Mouse (Mus musculus): ENCODE results near the gene Trem3. TPM values are rescaled to one million over a fixed set of nuclear protein-coding genes. Genes with fewer than 3 reads are reported as not detected.

Gene Trem3
- polyA plus RNA-seq, 1 experiment from 2014 or later, result not detected

- Histone ChIP-seq H3K4me1 (replicated peaks; ENCODE audit: control insufficient read depth, insufficient read depth, low read length) (no peaks in the 10 kb centered on the region), H3K9ac (ENCODE audit: low read depth, low read length) (no peak within 1 kb of the TSS), H3K4me3 (ENCODE audit: low read depth, low read length) (no peak within 1 kb of the TSS), H3K27ac (ENCODE audit: low read depth, low read length) (no peak within 1 kb of the TSS), H3K36me3 (ENCODE audit: control insufficient read depth, insufficient read depth) (no peaks in the 10 kb centered on the region), H3K27me3 (replicated peaks; ENCODE audit: control insufficient read depth, insufficient read depth, low read length) (no peaks in the 10 kb centered on the region), H3K4me2 (replicated peaks; ENCODE audit: low read depth) (no peak within 1 kb of the TSS), H3K9me3 (ENCODE audit: control insufficient read depth) (no peaks in the 10 kb centered on the region)
- no peak for TF ChIP-seq CTCF (IDR thresholded peaks at IDR 0.05; ENCODE audit: low read depth)
- no peak for ATAC-seq
- WGBS, result 72% methylated on average over 6 of the region's 6 CpGs
These were observed 15.1 kb upstream of the Trem3 start, which contains the start of gene Trem1 for GRCm38 (mm10) chr17:48232518-48232917. TSS of gene Trem1 (plus strand) at chr17:48232768.

- Histone ChIP-seq H3K4me3 (ENCODE audit: low read depth, low read length) (no peak overlapping the region), H3K4me2 (replicated peaks; ENCODE audit: low read depth) (no peak overlapping the region), H3K27ac (ENCODE audit: low read depth, low read length) (no peak overlapping the region), H3K4me1 (replicated peaks; ENCODE audit: control insufficient read depth, insufficient read depth, low read length) (no peaks in the 10 kb centered on the region), H3K9ac (ENCODE audit: low read depth, low read length) (no peak overlapping the region), H3K9me3 (ENCODE audit: control insufficient read depth) (no peaks in the 10 kb centered on the region), H3K27me3 (replicated peaks; ENCODE audit: control insufficient read depth, insufficient read depth, low read length) (no peaks in the 10 kb centered on the region), H3K36me3 (ENCODE audit: control insufficient read depth, insufficient read depth) (no peaks in the 10 kb centered on the region)
- no peak for ATAC-seq
- TF ChIP-seq CTCF (IDR thresholded peaks at IDR 0.05; ENCODE audit: low read depth), result no peak
- 93% methylated on average over 4 of the region's 4 CpGs for WGBS
These were observed 13.8 kb upstream of the Trem3 start for GRCm38 (mm10) chr17:48233789-48234188.

- Histone ChIP-seq H3K4me3 (ENCODE audit: low read depth, low read length) (no peak overlapping the region), H3K27me3 (replicated peaks; ENCODE audit: control insufficient read depth, insufficient read depth, low read length) (no peaks in the 10 kb centered on the region), H3K9ac (ENCODE audit: low read depth, low read length) (no peak overlapping the region), H3K9me3 (ENCODE audit: control insufficient read depth) (no peaks in the 10 kb centered on the region), H3K4me1 (replicated peaks; ENCODE audit: control insufficient read depth, insufficient read depth, low read length) (no peaks in the 10 kb centered on the region), H3K4me2 (replicated peaks; ENCODE audit: low read depth) (no peak overlapping the region), H3K36me3 (ENCODE audit: control insufficient read depth, insufficient read depth) (no peaks in the 10 kb centered on the region), H3K27ac (ENCODE audit: low read depth, low read length) (no peak overlapping the region)
- ATAC-seq, result no peak
- no peak for TF ChIP-seq CTCF (IDR thresholded peaks at IDR 0.05; ENCODE audit: low read depth)
- 63% methylated on average over 5 of the region's 5 CpGs for WGBS
These were observed 13.0 kb upstream of the Trem3 start for GRCm38 (mm10) chr17:48234550-48234949.

- ATAC-seq, result no peak
- no peak overlapping the region for H3K9ac ChIP-seq (ENCODE audit: low read depth, low read length)
- H3K9me3 ChIP-seq (ENCODE audit: control insufficient read depth), result no peaks in the 10 kb centered on the region
- H3K27ac ChIP-seq (ENCODE audit: low read depth, low read length), result no peak overlapping the region
- no peak overlapping the region for H3K4me3 ChIP-seq (ENCODE audit: low read depth, low read length)
- no peaks in the 10 kb centered on the region for H3K4me1 ChIP-seq (replicated peaks; ENCODE audit: control insufficient read depth, insufficient read depth, low read length)
- no peaks in the 10 kb centered on the region for H3K36me3 ChIP-seq (ENCODE audit: control insufficient read depth, insufficient read depth)
- TF ChIP-seq CTCF (IDR thresholded peaks at IDR 0.05; ENCODE audit: low read depth), result no peak
- H3K4me2 ChIP-seq (replicated peaks; ENCODE audit: low read depth), result no peak overlapping the region
- WGBS, result 47% methylated on average over 4 of the region's 4 CpGs
- no peaks in the 10 kb centered on the region for H3K27me3 ChIP-seq (replicated peaks; ENCODE audit: control insufficient read depth, insufficient read depth, low read length)
These were observed 11.7 kb upstream of the Trem3 start for GRCm38 (mm10) chr17:48235773-48236370.

- H3K4me2 ChIP-seq (replicated peaks; ENCODE audit: low read depth), result no peak overlapping the region
- H3K9ac ChIP-seq (ENCODE audit: low read depth, low read length), result no peak overlapping the region
- no peaks in the 10 kb centered on the region for H3K27me3 ChIP-seq (replicated peaks; ENCODE audit: control insufficient read depth, insufficient read depth, low read length)
- WGBS, result 95% methylated on average over 8 of the region's 8 CpGs
- no peaks in the 10 kb centered on the region for H3K4me1 ChIP-seq (replicated peaks; ENCODE audit: control insufficient read depth, insufficient read depth, low read length)
- no peaks in the 10 kb centered on the region for H3K36me3 ChIP-seq (ENCODE audit: control insufficient read depth, insufficient read depth)
- no peak overlapping the region for H3K4me3 ChIP-seq (ENCODE audit: low read depth, low read length)
- no peaks in the 10 kb centered on the region for H3K9me3 ChIP-seq (ENCODE audit: control insufficient read depth)
- no peak for TF ChIP-seq CTCF (IDR thresholded peaks at IDR 0.05; ENCODE audit: low read depth)
- H3K27ac ChIP-seq (ENCODE audit: low read depth, low read length), result no peak overlapping the region
- ATAC-seq, result no peak
These were observed 10.0 kb upstream of the Trem3 start for GRCm38 (mm10) chr17:48237621-48238020.

GRCm38 (mm10) chr17:48249039-48249438, 1.5 kb downstream of the Trem3 start:
- Histone ChIP-seq H3K4me2 (replicated peaks; ENCODE audit: low read depth) (no peak overlapping the region), H3K27me3 (replicated peaks; ENCODE audit: control insufficient read depth, insufficient read depth, low read length) (no peaks in the 10 kb centered on the region), H3K36me3 (ENCODE audit: control insufficient read depth, insufficient read depth) (no peaks in the 10 kb centered on the region), H3K9ac (ENCODE audit: low read depth, low read length) (no peak overlapping the region), H3K9me3 (ENCODE audit: control insufficient read depth) (no peaks in the 10 kb centered on the region), H3K27ac (ENCODE audit: low read depth, low read length) (no peak overlapping the region), H3K4me1 (replicated peaks; ENCODE audit: control insufficient read depth, insufficient read depth, low read length) (no peaks in the 10 kb centered on the region), H3K4me3 (ENCODE audit: low read depth, low read length) (no peak overlapping the region)
- no peak for ATAC-seq
- no peak for TF ChIP-seq CTCF (IDR thresholded peaks at IDR 0.05; ENCODE audit: low read depth)

GRCm38 (mm10) chr17:48249501-48249900, 1.9 kb downstream of the Trem3 start:
- Histone ChIP-seq H3K4me2 (replicated peaks; ENCODE audit: low read depth) (no peak overlapping the region), H3K27ac (ENCODE audit: low read depth, low read length) (no peak overlapping the region), H3K27me3 (replicated peaks; ENCODE audit: control insufficient read depth, insufficient read depth, low read length) (no peaks in the 10 kb centered on the region), H3K4me3 (ENCODE audit: low read depth, low read length) (no peak overlapping the region), H3K36me3 (ENCODE audit: control insufficient read depth, insufficient read depth) (no peaks in the 10 kb centered on the region), H3K4me1 (replicated peaks; ENCODE audit: control insufficient read depth, insufficient read depth, low read length) (no peaks in the 10 kb centered on the region), H3K9ac (ENCODE audit: low read depth, low read length) (no peak overlapping the region), H3K9me3 (ENCODE audit: control insufficient read depth) (no peaks in the 10 kb centered on the region)
- no peak for ATAC-seq
- WGBS, result 72% methylated on average over 11 of the region's 11 CpGs
- TF ChIP-seq CTCF (IDR thresholded peaks at IDR 0.05; ENCODE audit: low read depth), result no peak
